8 mouse cellular contexts compared by ENCODE assay signal in the genomic region with DNA sequence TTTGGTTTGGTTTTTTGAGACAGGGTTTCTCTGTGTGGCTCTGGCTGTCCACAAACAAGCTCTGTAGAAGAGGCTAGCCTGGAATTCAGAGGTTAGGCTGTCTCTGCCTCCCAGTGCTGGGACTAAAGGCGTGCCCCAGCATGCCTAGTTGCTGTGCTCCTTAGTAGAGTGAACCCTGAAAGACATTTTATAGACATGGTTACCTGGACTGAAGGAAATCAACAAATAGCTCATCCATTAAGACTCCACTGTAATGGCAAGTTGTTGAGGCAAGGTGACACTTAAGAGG. TPM values are rescaled to one million over a fixed set of nuclear protein-coding genes. Genes with fewer than 3 reads are reported as not detected.
DNase-seq lines count a peak whose midpoint lies in the region; ATAC-seq and TF ChIP-seq lines count a peak whose summit lies in the region.

No protein-coding gene starts in this region.

- H3K27ac ChIP-seq in kidney, embryonic 14.5 days (ENCODE audit: low read depth, low read length), result no peak overlapping the region
- no peak overlapping the region for H3K27ac ChIP-seq in bone marrow, adult 2 months (ENCODE audit: control insufficient read depth, insufficient read depth, low read depth, low read length, poor library complexity)
- H3K27ac ChIP-seq in forebrain, embryonic 15.5 days (replicated peaks), result 0 out of 2 replicates have a peak overlapping the region, but pooled peaks have one; percentile 89
- H3K27ac ChIP-seq in liver, embryonic 13.5 days, result peak overlapping the region; percentile 82

- peak overlapping the region; percentile 97 for H3K4me3 ChIP-seq in kidney, embryonic 14.5 days (ENCODE audit: low read length)
- peak overlapping the region; percentile 54 for H3K4me3 ChIP-seq in bone marrow, adult 2 months (replicated peaks; ENCODE audit: control insufficient read depth, low read depth, low read length)
- peak overlapping the region; percentile 78 for H3K4me3 ChIP-seq in forebrain, embryonic 15.5 days
- H3K4me3 ChIP-seq in liver, embryonic 13.5 days (replicated peaks), result peak overlapping the region; percentile 95

- ATAC-seq in kidney, embryonic 14.5 days (ENCODE audit: low FRiP score, low TSS enrichment), result peak; percentile 14; the same call in 1 of the 2 replicates
- no peak; the same call in 1 of the 2 replicates for ATAC-seq in forebrain, embryonic 15.5 days (replicated peaks)
- ATAC-seq in liver, embryonic 13.5 days (ENCODE audit: low read depth), result peak; percentile 15

- H3K4me2 ChIP-seq in kidney, embryonic 14.5 days (replicated peaks; ENCODE audit: low read depth, low read length), result peak overlapping the region; percentile 68
- peak overlapping the region; percentile 58 for H3K4me2 ChIP-seq in forebrain, embryonic 15.5 days (replicated peaks)
- H3K4me2 ChIP-seq in liver, embryonic 13.5 days, result peak overlapping the region; percentile 80

- H3K9me3 ChIP-seq in kidney, embryonic 14.5 days (ENCODE audit: control insufficient read depth, low read length), result no peaks in the 10 kb centered on the region
- no peaks in the 10 kb centered on the region for H3K9me3 ChIP-seq in forebrain, embryonic 15.5 days
- no peaks in the 10 kb centered on the region for H3K9me3 ChIP-seq in liver, embryonic 13.5 days (replicated peaks)

- 33% methylated on average over 1 of the region's 1 CpGs for WGBS in kidney, embryonic 14.5 days
- WGBS in bone marrow, adult 2 months, result 56% methylated on average over 1 of the region's 1 CpGs
- WGBS in forebrain, embryonic 15.5 days, result 44% methylated on average over 1 of the region's 1 CpGs
- 21% methylated on average over 1 of the region's 1 CpGs for WGBS in liver, embryonic 13.5 days (ENCODE audit: insufficient replicate concordance)

- intact Hi-C loops in left cerebral cortex, postnatal 10 days (cut with DNase I), result no loop called here

- peak overlapping the region; percentile 100 for H3K9ac ChIP-seq in kidney, embryonic 14.5 days (ENCODE audit: low read depth, low read length)
- no peak overlapping the region for H3K9ac ChIP-seq in forebrain, embryonic 15.5 days (replicated peaks)
- peak overlapping the region; percentile 76 for H3K9ac ChIP-seq in liver, embryonic 13.5 days

- DNase-seq in kidney, postnatal 4 days, result no peak
- peak; percentile 14 for DNase-seq in liver, embryonic 13.5 days
- DNase-seq in ovary, adult 18-20 months (ENCODE audit: low spot score), result no peak
- DNase-seq in gastrocnemius, postnatal 4 days (ENCODE audit: low spot score in 2 of 2), result no peak
- no peak for DNase-seq in left cerebral cortex, postnatal 10 days (ENCODE audit: extremely low spot score in 1 of 2, low spot score in 2 of 2)

- no peak for TF ChIP-seq CTCF in bone marrow, adult 2 months (IDR thresholded peaks at IDR 0.05; ENCODE audit: control insufficient read depth, insufficient read depth, low read length)

- peaks cover 18% of the 10 kb centered on the region for H3K4me1 ChIP-seq in kidney, embryonic 14.5 days (ENCODE audit: control insufficient read depth, insufficient read depth, low read length)
- H3K4me1 ChIP-seq in bone marrow, adult 2 months (ENCODE audit: control insufficient read depth, insufficient read depth, low read length), result peaks cover 1% of the 10 kb centered on the region; the same call in 1 of the 2 replicates
- H3K4me1 ChIP-seq in forebrain, embryonic 15.5 days, result peaks cover 27% of the 10 kb centered on the region
- peaks cover 40% of the 10 kb centered on the region for H3K4me1 ChIP-seq in liver, embryonic 13.5 days (replicated peaks)

- no peaks in the 10 kb centered on the region for H3K27me3 ChIP-seq in kidney, embryonic 14.5 days (ENCODE audit: control insufficient read depth, insufficient read depth, low read length)
- H3K27me3 ChIP-seq in forebrain, embryonic 15.5 days, result no peaks in the 10 kb centered on the region
- no peaks in the 10 kb centered on the region for H3K27me3 ChIP-seq in liver, embryonic 13.5 days

- H3K36me3 ChIP-seq in kidney, embryonic 14.5 days (ENCODE audit: control insufficient read depth, insufficient read depth, low read length), result no peaks in the 10 kb centered on the region
- H3K36me3 ChIP-seq in forebrain, embryonic 15.5 days, result no peaks in the 10 kb centered on the region
- H3K36me3 ChIP-seq in liver, embryonic 13.5 days, result peaks cover 6% of the 10 kb centered on the region; the same call in 1 of the 2 replicates

- TF ChIP-seq POLR2A in bone marrow, adult 2 months (IDR thresholded peaks at IDR 0.05; ENCODE audit: borderline replicate concordance, control insufficient read depth, low read depth, low read length), result no peak

RNA-seq across cellular contexts. Expression of a gene that starts 0.8 kb away (rescaled TPM):
- 112 and 124 TPM in 2 replicates for polyA plus RNA-seq in kidney, embryonic 14.5 days (2014; fragmentation: Nextera tagmentation; extraction: Ambion mirVana)
- 47.8 and 89.4 TPM in 2 replicates for polyA plus RNA-seq in bone marrow, adult 2 months (2011; ENCODE audit: insufficient read depth, insufficient read length, low replicate concordance, missing spikeins)
- 168 and 171 TPM in 2 replicates for polyA plus RNA-seq in forebrain, embryonic 15.5 days (2015; fragmentation: Nextera tagmentation; extraction: Ambion mirVana)
- polyA plus RNA-seq in liver, embryonic 13.5 days (2015; fragmentation: Nextera tagmentation; extraction: Ambion mirVana), result 87.8 and 106 TPM in 2 replicates
- 10 to 100 TPM; 77.5 to 88.2 TPM for total RNA-seq in gastrocnemius, postnatal 4 days (2021)
- total RNA-seq in left cerebral cortex, postnatal 10 days (2021), result 10 to 100 TPM; 91.4 to 93.3 TPM

Comparison
In these comparisons a context has a peak if more than half of its experiments do, and no peak if none do; other contexts are left out.
1. H3K27ac ChIP-seq: peak in forebrain, embryonic 15.5 days (single experiment) and liver, embryonic 13.5 days (single experiment); none in kidney, embryonic 14.5 days (single experiment) and bone marrow, adult 2 months (single experiment).
2. Peak in every context shown above with its lines, with median percentiles within 50 percentile points of each other: H3K4me2 ChIP-seq and H3K4me3 ChIP-seq.